Mouse (Mus musculus) hindbrain, embryonic 16.5 days (tissue): Measurements from ENCODE around the gene Tmem170b. TPM values are rescaled to one million over a fixed set of nuclear protein-coding genes. Genes with fewer than 3 reads are reported as not detected.

ENCODE experiments used
- ATAC-seq: fragments of 200-750 bp; cut with Nextera tagmentation; 2 replicates; pipeline ENCODE4 v1.8.0; 2017; ENCODE audit warnings: moderate TSS enrichment, moderate library complexity
- H3K27ac ChIP-seq: fragments of 300-500 bp; sonication (generic); 2 replicates; pipeline ENCODE4 v1.5.1; 2014; ENCODE audit warnings: low read depth, mild to moderate bottlenecking, control low read depth, low read length, moderate library complexity
- H3K27me3 ChIP-seq: fragments of 300-500 bp; sonication (generic); replicated peaks from 2 replicates; pipeline ENCODE4 v1.6.1; 2014; ENCODE audit warnings: low read length; ENCODE audit not compliant: control insufficient read depth, insufficient read depth
- H3K36me3 ChIP-seq: fragments of 300-500 bp; sonication (generic); 2 replicates; pipeline ENCODE4 v1.6.1; 2014; ENCODE audit warnings: mild to moderate bottlenecking, low read length, moderate library complexity, mixed read lengths; ENCODE audit not compliant: control insufficient read depth, insufficient read depth
- H3K4me1 ChIP-seq: fragments of 300-500 bp; sonication (generic); 2 replicates; pipeline ENCODE4 v1.6.1; 2014; ENCODE audit warnings: low read depth, low read length; ENCODE audit not compliant: control insufficient read depth, insufficient read depth
- H3K4me2 ChIP-seq: fragments of 300-500 bp; sonication (generic); 2 replicates; pipeline ENCODE4 v1.6.1; 2014; ENCODE audit warnings: mild to moderate bottlenecking, low read length, control low read depth, moderate library complexity
- H3K4me3 ChIP-seq: fragments of 300-500 bp; sonication (generic); 2 replicates; pipeline ENCODE4 v1.5.1; 2014; ENCODE audit warnings: mild to moderate bottlenecking, low read length, control low read depth, moderate library complexity
- H3K9ac ChIP-seq: fragments of 300-500 bp; sonication (generic); 2 replicates; pipeline ENCODE4 v1.6.1; 2014; ENCODE audit warnings: low read depth, mild to moderate bottlenecking, control low read depth, low read length, moderate library complexity
- H3K9me3 ChIP-seq: fragments of 300-500 bp; sonication (generic); 2 replicates; pipeline ENCODE4 v1.6.1; 2014; ENCODE audit warnings: mild to moderate bottlenecking, low read length, moderate library complexity; ENCODE audit not compliant: control insufficient read depth
- WGBS: fragments of 180-500 bp; shearing (Covaris S2); extraction: QIAGEN DNeasy Blood & Tissue Kit; methylation state at CpG from one replicate; pipeline ENCODE4 v1.1.7; 2014; 5-methylcytosine and 5-hydroxymethylcytosine counted together
- polyA plus RNA-seq: library from polyadenylated mRNA; unstranded; fragments of >200 nt; fragmentation: Nextera tagmentation; extraction: Ambion mirVana; gene quantifications from 2 replicates; pipeline ENCODE4 v1.2.1, GENCODE M21; 2015

Tmem170b gene
- polyA plus RNA-seq, 1 experiment from 2014 or later: 40.4 TPM

DNA sequence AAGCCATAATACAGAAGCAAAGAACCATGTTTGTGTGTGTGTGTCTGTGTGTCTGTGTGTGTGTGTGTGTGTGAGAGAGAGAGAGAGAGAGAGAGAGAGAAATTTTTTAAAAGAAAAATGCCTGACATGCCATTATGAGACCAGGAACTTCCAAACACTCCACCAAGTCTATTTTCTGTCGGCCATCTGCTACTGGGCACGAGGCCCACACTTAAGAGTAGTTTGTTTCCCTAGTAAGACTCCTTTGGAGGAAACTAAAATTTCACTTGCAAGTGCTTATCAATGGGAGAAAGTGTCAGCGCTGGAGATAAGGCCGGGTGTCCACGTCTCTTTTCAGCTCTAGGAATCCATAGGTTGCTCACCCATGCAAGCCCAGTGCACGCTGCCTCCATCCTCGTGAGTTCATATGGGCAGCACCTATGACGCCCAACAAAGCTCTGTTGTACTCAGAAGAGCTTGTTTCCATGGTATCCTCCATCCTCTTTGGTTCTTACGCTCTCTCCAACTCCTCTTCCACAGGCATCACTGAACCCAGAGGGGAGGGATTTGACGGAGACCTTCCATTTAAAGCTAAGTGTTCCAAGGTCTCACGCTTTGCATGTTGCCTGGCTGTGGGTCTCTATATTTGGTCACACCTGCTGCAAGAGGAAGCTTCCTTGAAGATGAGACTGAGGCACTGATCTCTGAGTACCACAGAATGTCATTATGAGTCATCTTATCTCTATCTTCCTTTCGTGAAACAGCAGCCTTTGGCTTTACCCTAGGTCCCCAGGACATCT, 76.8 kb downstream of the Tmem170b start:
- no peaks in the 10 kb centered on the region for H3K4me1 ChIP-seq
- H3K9ac ChIP-seq: no peak overlapping the region
- no peaks in the 10 kb centered on the region for H3K36me3 ChIP-seq
- no peaks in the 10 kb centered on the region for H3K9me3 ChIP-seq
- H3K27me3 ChIP-seq: no peaks in the 10 kb centered on the region
- 90% methylated on average over 12 of the region's 12 CpGs for whole genome bisulfite sequencing
- no peak overlapping the region for H3K27ac ChIP-seq
- no peak overlapping the region for H3K4me3 ChIP-seq
- ATAC-seq: no peak
- H3K4me2 ChIP-seq: no peak overlapping the region

DNA sequence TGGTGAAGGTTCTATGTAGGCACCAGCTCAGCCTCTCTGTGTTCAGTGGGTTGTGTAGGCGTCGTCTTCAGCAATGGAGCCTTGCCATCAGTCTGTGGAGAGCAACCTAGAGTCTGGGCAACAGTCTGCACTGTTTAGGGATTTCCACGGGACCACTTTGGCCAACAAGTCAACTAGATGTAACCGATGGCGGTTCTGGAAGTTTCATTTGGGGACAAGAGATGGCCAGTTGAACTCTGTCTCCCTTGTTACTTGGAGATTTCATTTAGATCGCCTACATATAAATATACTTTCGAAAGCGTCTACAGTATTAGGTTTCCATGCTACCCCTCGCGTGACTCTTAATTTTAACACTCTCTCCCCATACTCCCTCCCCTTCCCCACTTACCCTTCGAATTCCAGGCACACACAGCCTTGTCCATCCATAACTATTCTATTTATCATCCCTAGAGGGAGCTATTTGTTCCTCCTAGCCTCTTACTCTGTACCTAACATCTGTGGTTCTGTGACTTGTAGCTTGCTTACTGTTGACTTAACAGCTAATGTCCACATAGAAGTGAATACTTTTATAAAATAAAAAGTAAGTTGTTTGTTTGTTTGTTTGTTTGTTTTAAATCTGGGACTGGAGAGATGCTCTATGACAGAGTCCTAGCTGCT, 77.8 kb downstream of the Tmem170b start:
- WGBS: 87% methylated on average over 11 of the region's 11 CpGs
- ATAC-seq: no peak
- H3K9ac ChIP-seq: no peak overlapping the region
- H3K36me3 ChIP-seq: no peaks in the 10 kb centered on the region
- no peaks in the 10 kb centered on the region for H3K27me3 ChIP-seq
- H3K4me2 ChIP-seq: no peak overlapping the region
- 0 out of 2 replicates have a peak, but pooled peaks cover 2% of the 10 kb centered on the region for H3K9me3 ChIP-seq
- no peaks in the 10 kb centered on the region for H3K4me1 ChIP-seq
- no peak overlapping the region for H3K27ac ChIP-seq
- no peak overlapping the region for H3K4me3 ChIP-seq

DNA sequence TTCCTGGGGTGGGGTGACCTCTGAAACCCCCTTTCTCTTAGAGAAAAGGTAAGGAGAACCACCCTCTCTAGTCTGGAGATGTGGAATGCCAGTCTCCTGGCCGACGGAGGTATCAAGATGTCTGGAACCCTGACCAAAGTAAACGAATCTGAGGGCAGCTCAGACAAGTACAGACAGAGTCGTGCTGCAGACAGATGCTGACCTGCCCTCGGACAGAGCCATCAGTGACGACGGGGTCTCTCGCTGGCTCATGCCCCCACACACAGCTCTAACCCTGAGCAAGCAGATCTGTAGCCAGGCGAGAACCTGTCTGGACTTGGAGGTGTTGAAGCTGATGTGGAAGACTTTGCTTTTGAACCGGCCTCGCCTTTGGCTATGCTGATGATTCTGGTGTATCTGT, 79.8 kb downstream of the Tmem170b start:
- H3K27ac ChIP-seq: no peak overlapping the region
- no peaks in the 10 kb centered on the region for H3K4me1 ChIP-seq
- H3K4me3 ChIP-seq: no peak overlapping the region
- WGBS: 87% methylated on average over 11 of the region's 11 CpGs
- 0 out of 2 replicates have a peak, but pooled peaks cover 2% of the 10 kb centered on the region for H3K9me3 ChIP-seq
- H3K4me2 ChIP-seq: no peak overlapping the region
- no peaks in the 10 kb centered on the region for H3K27me3 ChIP-seq
- H3K36me3 ChIP-seq: no peaks in the 10 kb centered on the region
- ATAC-seq: no peak
- H3K9ac ChIP-seq: no peak overlapping the region

DNA sequence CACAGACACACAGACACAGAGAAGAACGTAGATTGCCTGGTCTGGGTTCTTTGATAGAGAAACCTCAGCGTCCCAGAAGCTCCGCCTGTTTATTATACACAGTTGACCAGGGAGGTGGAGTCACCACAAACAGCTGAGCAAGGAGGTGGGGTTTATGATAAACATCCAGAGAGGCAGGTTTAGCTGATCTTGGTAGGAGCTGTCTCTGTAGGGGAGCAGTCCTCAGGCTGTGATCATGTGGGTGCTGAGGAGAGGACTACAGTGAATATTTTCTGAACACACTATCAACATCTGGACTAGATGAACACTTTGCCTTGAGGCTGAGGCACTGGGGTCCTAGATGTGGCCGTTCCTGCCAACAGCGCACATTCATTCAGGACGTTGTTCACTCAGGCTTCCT, 83.3 kb downstream of the Tmem170b start:
- WGBS: 84% methylated on average over 6 of the region's 6 CpGs
- Histone ChIP-seq H3K9ac (no peak overlapping the region), H3K27ac (no peak overlapping the region), H3K4me1 (no peaks in the 10 kb centered on the region), H3K9me3 (0 out of 2 replicates have a peak, but pooled peaks cover 2% of the 10 kb centered on the region), H3K4me2 (no peak overlapping the region), H3K27me3 (no peaks in the 10 kb centered on the region), H3K4me3 (no peak overlapping the region), H3K36me3 (no peaks in the 10 kb centered on the region)
- ATAC-seq: no peak

DNA sequence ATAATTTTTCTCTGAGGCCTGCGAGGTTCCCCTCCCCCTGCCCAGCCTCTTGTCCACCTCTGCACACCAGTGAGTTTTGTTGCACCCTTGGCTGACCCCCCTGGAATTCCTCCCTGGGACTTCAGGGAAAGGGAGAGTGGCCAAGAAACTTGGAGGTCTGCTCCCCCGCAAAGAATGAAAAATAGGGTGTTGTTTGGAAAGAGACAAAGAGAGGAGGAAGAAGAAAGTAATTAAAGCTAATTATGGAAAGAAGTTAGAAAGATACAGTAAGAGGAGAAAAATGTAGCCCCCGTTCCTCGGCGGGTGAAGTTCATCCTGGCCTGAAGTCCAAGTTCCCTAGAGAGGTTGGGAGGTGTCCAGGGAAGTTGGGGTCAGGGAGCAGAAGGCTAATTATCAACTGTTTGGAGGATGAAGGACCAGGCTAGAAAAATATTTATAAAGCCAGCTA, 83.9 kb downstream of the Tmem170b start:
- 0 out of 2 replicates have a peak, but pooled peaks cover 2% of the 10 kb centered on the region for H3K9me3 ChIP-seq
- H3K27me3 ChIP-seq: no peaks in the 10 kb centered on the region
- no peaks in the 10 kb centered on the region for H3K4me1 ChIP-seq
- 64% methylated on average over 5 of the region's 5 CpGs for WGBS
- no peak overlapping the region for H3K9ac ChIP-seq
- ATAC-seq: no peak
- H3K36me3 ChIP-seq: no peaks in the 10 kb centered on the region
- H3K4me2 ChIP-seq: no peak overlapping the region
- H3K27ac ChIP-seq: no peak overlapping the region
- H3K4me3 ChIP-seq: no peak overlapping the region

Other genes starting within 250 kb of the Tmem170b start
- gene Nedd9, start 118.5 kb upstream of the Tmem170b start, polyA plus RNA-seq: 11.9 and 14.2 TPM in 2 replicates
- 0.36 TPM in 1 of 2 replicates, not detected in the other for gene Adtrp, start 241.8 kb downstream of the Tmem170b start, polyA plus RNA-seq